Comparison of ENCODE assay signal across 16 mouse cellular contexts in the genomic region with DNA sequence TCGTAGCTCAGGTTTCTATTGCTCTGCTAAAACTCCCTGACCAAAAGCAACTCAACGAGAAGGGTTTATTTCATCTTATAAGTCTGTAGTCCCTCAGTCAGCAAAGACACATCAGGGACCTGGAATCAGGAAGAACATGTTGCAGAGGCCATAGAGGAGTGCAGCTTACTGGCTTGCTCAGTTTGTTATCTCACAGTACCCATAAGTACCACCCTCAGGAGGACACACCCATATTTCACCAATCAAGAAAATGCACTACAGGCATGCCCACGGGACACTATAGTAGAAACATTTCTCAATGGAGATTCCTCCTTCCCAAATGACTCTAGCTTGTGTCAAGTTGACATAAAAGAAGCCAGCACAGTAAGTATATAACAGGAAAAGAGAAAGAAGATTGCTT.
"Had no signal": no experiment of that assay in that cellular context is flagged by ENCODE, and none has a peak within 500 bp of the region (broad histone marks: within the 10 kb centered on the region; RNA-seq: fewer than 3 reads in every experiment).

No protein-coding gene starts in this region.

- ATAC-seq: intestine, embryonic 15.5 days; midbrain, embryonic 16.5 days had no signal

- H3K4me1 ChIP-seq: intestine, embryonic 15.5 days; megakaryocyte, embryonic 14.5 days had no signal

- H3K27ac ChIP-seq: intestine, embryonic 15.5 days; limb, embryonic 10.5 days; midbrain, embryonic 12.5 days; neural tube, embryonic 13.5 days had no signal

- H3K4me2 ChIP-seq: intestine, embryonic 15.5 days; kidney, embryonic 15.5 days; lung, embryonic 14.5 days; midbrain, embryonic 12.5 days; neural tube, embryonic 13.5 days had no signal

- H3K4me3 ChIP-seq: intestine, embryonic 15.5 days; kidney, embryonic 15.5 days; limb, embryonic 10.5 days; megakaryocyte, embryonic 14.5 days; midbrain, embryonic 12.5 days; neural tube, embryonic 13.5 days had no signal

- DNase-seq: kidney, adult 2 months; kidney, postnatal 14 days; lung, embryonic 14.5 days; lung, postnatal 10 days; lung, postnatal 4 days; retina, postnatal 1 day; right cerebral cortex, postnatal 4 days; spleen, adult 18-20 months; thymus, postnatal 4 days had no signal

- H3K36me3 ChIP-seq: intestine, embryonic 15.5 days; kidney, embryonic 15.5 days; limb, embryonic 10.5 days; midbrain, embryonic 12.5 days; neural tube, embryonic 13.5 days had no signal

- H3K9me3 ChIP-seq: intestine, embryonic 15.5 days; kidney, embryonic 15.5 days; limb, embryonic 10.5 days; megakaryocyte, embryonic 14.5 days; midbrain, embryonic 12.5 days; neural tube, embryonic 13.5 days had no signal

- H3K9ac ChIP-seq: intestine, embryonic 15.5 days; kidney, embryonic 15.5 days; lung, embryonic 14.5 days; midbrain, embryonic 12.5 days; neural tube, embryonic 13.5 days had no signal

- H3K27me3 ChIP-seq: intestine, embryonic 15.5 days; kidney, embryonic 15.5 days; midbrain, embryonic 12.5 days; neural tube, embryonic 13.5 days had no signal
